9 mouse cellular contexts compared by ENCODE assay signal in genomic region chr9:61982940-61983620, GRCm38 (mm10). TPM values are rescaled to one million over a fixed set of nuclear protein-coding genes. Genes with fewer than 3 reads are reported as not detected.
DNase-seq lines count a peak whose midpoint lies in the region; ATAC-seq lines count a peak whose summit lies in the region.
"Had no signal": no experiment of that assay in that cellular context is flagged by ENCODE, and none has a peak within 500 bp of the region (broad histone marks: within the 10 kb centered on the region; RNA-seq: fewer than 3 reads in every experiment).

No protein-coding gene starts in this region.

- ATAC-seq in CD4-positive, CD25-positive, alpha-beta regulatory T cell, adult 4 months: peak; percentile 88
- ATAC-seq in granulocyte monocyte progenitor cell, adult 5-6 weeks (replicated peaks; ENCODE audit: poor library complexity, severe bottlenecking): peak; percentile 81

- peak; percentile 74 for DNase-seq in A20 (ENCODE audit: low read depth, low spot score)
- peak; percentile 76 for DNase-seq in spleen, postnatal 36 days (ENCODE audit: low spot score in 2 of 2)
- no peak for DNase-seq in cerebellum, postnatal 25 days
- no peak for DNase-seq in left cerebral cortex, adult 18-20 months (ENCODE audit: low spot score in 2 of 2)
- no peak for DNase-seq in adipocyte (ENCODE audit: low spot score)
- DNase-seq: embryo, embryonic 11 days had no signal

RNA-seq across cellular contexts. Expression of gene Kif23, which starts 36.5 kb away (rescaled TPM):
- 10 to 100 TPM in 1 of 2 experiments, 1 to 10 TPM in 1; 6.6 to 14.8 TPM for polyA plus RNA-seq in CD4-positive, CD25-positive, alpha-beta regulatory T cell, adult 4 months (2017; shearing (Covaris generic))
- total RNA-seq in granulocyte monocyte progenitor cell, adult 5-6 weeks (2014; fragmentation: Nextera tagmentation): 32.7 and 46.7 TPM in 2 replicates
- total RNA-seq in granulocyte monocyte progenitor cell, adult 5-6 weeks (2017): 146 and 173 TPM in 2 replicates
- total RNA-seq in left cerebral cortex, adult 18-20 months (2021): 1 to 10 TPM; 1.9 to 2.1 TPM

RNA-seq across cellular contexts. Expression of gene Paqr5, which starts 43.6 kb away (rescaled TPM):
- polyA plus RNA-seq in CD4-positive, CD25-positive, alpha-beta regulatory T cell, adult 4 months (2017; shearing (Covaris generic)): 1 to 10 TPM in 1 of 2 experiments, under 1 TPM in 1; 0.54 to 1.2 TPM
- total RNA-seq in granulocyte monocyte progenitor cell, adult 5-6 weeks (2014; fragmentation: Nextera tagmentation): 0.60 TPM in 1 of 2 replicates, not detected in the other
- 0.21 and 0.34 TPM in 2 replicates for total RNA-seq in granulocyte monocyte progenitor cell, adult 5-6 weeks (2017)
- 1 to 10 TPM; 3.5 to 3.8 TPM for total RNA-seq in left cerebral cortex, adult 18-20 months (2021)
- total RNA-seq: heart, postnatal 25 days had no signal

Comparison
In these comparisons a context has a peak if more than half of its experiments do, and no peak if none do; other contexts are left out.
1. DNase-seq: peak in A20 (single experiment) and spleen, postnatal 36 days (2 of 2); none in cerebellum, postnatal 25 days (0 of 2), left cerebral cortex, adult 18-20 months (0 of 2) and adipocyte (single experiment).
2. RNA of gene Kif23, which starts 36.5 kb away (total RNA-seq): 32.7 to 173 TPM in granulocyte monocyte progenitor cell, adult 5-6 weeks; 1.9 to 2.1 TPM in left cerebral cortex, adult 18-20 months; every median in the first group is over 10 times any median in the second.